Mouse (Mus musculus): ENCODE data around the gene Akap13. TPM values are rescaled to one million over a fixed set of nuclear protein-coding genes. Genes with fewer than 3 reads are reported as not detected.

The Akap13 gene
- polyA plus RNA-seq (2015; fragmentation: Nextera tagmentation; extraction: Ambion mirVana): 20.0 and 21.5 TPM in 2 replicates

- peaks cover 20% of the 10 kb centered on the region for H3K4me1 ChIP-seq (replicated peaks)
- no peaks in the 10 kb centered on the region for H3K36me3 ChIP-seq
- no peaks in the 10 kb centered on the region for H3K9me3 ChIP-seq
- peak within 1 kb of the TSS; percentile 88 for H3K9ac ChIP-seq
- no peaks in the 10 kb centered on the region; the same call in 1 of the 2 replicates for H3K27me3 ChIP-seq
- peak within 1 kb of the TSS; percentile 95 for H3K27ac ChIP-seq (replicated peaks)
- under 1% methylated on average over 77 of the region's 94 CpGs for WGBS
- H3K4me2 ChIP-seq: peak within 1 kb of the TSS; percentile 70
- H3K4me3 ChIP-seq: peak within 1 kb of the TSS; percentile 87
- ATAC-seq (ENCODE audit: low read depth): peak; percentile 99
These were observed at the start of gene Akap13 for GRCm38 (mm10) chr7:75455223-75456151. Gene Akap13, plus strand, starts transcription at chr7:75455534.

- Histone ChIP-seq H3K4me2 (no peak overlapping the region), H3K27me3 (no peaks in the 10 kb centered on the region), H3K9ac (no peak overlapping the region), H3K27ac (replicated peaks) (no peak overlapping the region), H3K9me3 (no peaks in the 10 kb centered on the region), H3K36me3 (no peaks in the 10 kb centered on the region), H3K4me3 (no peak overlapping the region), H3K4me1 (replicated peaks) (0 out of 2 replicates have a peak, but pooled peaks cover 3% of the 10 kb centered on the region)
- WGBS: 93% methylated on average over 3 of the region's 3 CpGs
- ATAC-seq (ENCODE audit: low read depth): no peak
These were observed 44.7 kb upstream of the Akap13 start for GRCm38 (mm10) chr7:75410641-75411040.

- no peak overlapping the region for H3K9ac ChIP-seq
- no peak overlapping the region for H3K4me2 ChIP-seq
- no peaks in the 10 kb centered on the region for H3K27me3 ChIP-seq
- H3K27ac ChIP-seq (replicated peaks): no peak overlapping the region
- H3K36me3 ChIP-seq: no peaks in the 10 kb centered on the region
- H3K9me3 ChIP-seq: no peaks in the 10 kb centered on the region
- no peak overlapping the region for H3K4me3 ChIP-seq
- ATAC-seq (ENCODE audit: low read depth): no peak
- 0 out of 2 replicates have a peak, but pooled peaks cover 3% of the 10 kb centered on the region for H3K4me1 ChIP-seq (replicated peaks)
- WGBS: 79% methylated on average over 6 of the region's 6 CpGs
These were observed 44.1 kb upstream of the Akap13 start for GRCm38 (mm10) chr7:75411226-75411625.

- WGBS: 89% methylated on average over 10 of the region's 10 CpGs
These were observed 43.3 kb upstream of the Akap13 start for GRCm38 (mm10) chr7:75412011-75412510.

GRCm38 (mm10) chr7:75412568-75412967 lies 42.8 kb upstream of the Akap13 start:
- 74% methylated on average over 2 of the region's 2 CpGs for WGBS
- Histone ChIP-seq H3K36me3 (no peaks in the 10 kb centered on the region), H3K9ac (no peak overlapping the region), H3K9me3 (no peaks in the 10 kb centered on the region), H3K4me3 (no peak overlapping the region), H3K4me2 (no peak overlapping the region), H3K27ac (replicated peaks) (no peak overlapping the region), H3K4me1 (replicated peaks) (0 out of 2 replicates have a peak, but pooled peaks cover 3% of the 10 kb centered on the region), H3K27me3 (no peaks in the 10 kb centered on the region)
- ATAC-seq (ENCODE audit: low read depth): no peak

More at GRCm38 (mm10) chr7:75412011-75412510, 43.3 kb upstream of the Akap13 start:
- no peaks in the 10 kb centered on the region for H3K9me3 ChIP-seq
- H3K27ac ChIP-seq (replicated peaks): no peak overlapping the region
- H3K36me3 ChIP-seq: no peaks in the 10 kb centered on the region
- H3K9ac ChIP-seq: no peak overlapping the region
- H3K4me2 ChIP-seq: no peak overlapping the region
- no peaks in the 10 kb centered on the region for H3K27me3 ChIP-seq
- H3K4me1 ChIP-seq (replicated peaks): 0 out of 2 replicates have a peak, but pooled peaks cover 3% of the 10 kb centered on the region
- no peak for ATAC-seq (ENCODE audit: low read depth)
- no peak overlapping the region for H3K4me3 ChIP-seq

GRCm38 (mm10) chr7:75413903-75414302 lies 41.4 kb upstream of the Akap13 start:
- no peaks in the 10 kb centered on the region for H3K9me3 ChIP-seq
- no peak for ATAC-seq (ENCODE audit: low read depth)

GRCm38 (mm10) chr7:75414316-75414715 lies 41.0 kb upstream of the Akap13 start:
- H3K4me1 ChIP-seq (replicated peaks): 0 out of 2 replicates have a peak, but pooled peaks cover 3% of the 10 kb centered on the region
- WGBS: 14% methylated on average over 3 of the region's 3 CpGs
- ATAC-seq (ENCODE audit: low read depth): no peak

More at GRCm38 (mm10) chr7:75413903-75414302, 41.4 kb upstream of the Akap13 start:
- 38% methylated on average over 6 of the region's 6 CpGs for WGBS
- Histone ChIP-seq H3K27me3 (no peaks in the 10 kb centered on the region), H3K9ac (no peak overlapping the region), H3K36me3 (no peaks in the 10 kb centered on the region), H3K4me1 (replicated peaks) (0 out of 2 replicates have a peak, but pooled peaks cover 3% of the 10 kb centered on the region), H3K27ac (replicated peaks) (no peak overlapping the region), H3K4me3 (no peak overlapping the region), H3K4me2 (no peak overlapping the region)

GRCm38 (mm10) chr7:75415166-75415881 lies 40.0 kb upstream of the Akap13 start:
- no peak overlapping the region for H3K9ac ChIP-seq
- H3K36me3 ChIP-seq: no peaks in the 10 kb centered on the region
- 40% methylated on average over 4 of the region's 4 CpGs for WGBS
- H3K4me3 ChIP-seq: no peak overlapping the region
- no peaks in the 10 kb centered on the region for H3K27me3 ChIP-seq
- no peak for ATAC-seq (ENCODE audit: low read depth)
- no peak overlapping the region for H3K27ac ChIP-seq (replicated peaks)
- no peak overlapping the region for H3K4me2 ChIP-seq
- H3K4me1 ChIP-seq (replicated peaks): 0 out of 2 replicates have a peak, but pooled peaks cover 3% of the 10 kb centered on the region
- no peaks in the 10 kb centered on the region for H3K9me3 ChIP-seq

More at GRCm38 (mm10) chr7:75414316-75414715, 41.0 kb upstream of the Akap13 start:
- Histone ChIP-seq H3K27me3 (no peaks in the 10 kb centered on the region), H3K9me3 (no peaks in the 10 kb centered on the region), H3K36me3 (no peaks in the 10 kb centered on the region), H3K4me3 (no peak overlapping the region), H3K9ac (no peak overlapping the region), H3K4me2 (no peak overlapping the region), H3K27ac (replicated peaks) (no peak overlapping the region)

- H3K36me3 ChIP-seq: no peaks in the 10 kb centered on the region
- no peak overlapping the region for H3K9ac ChIP-seq
- no peak overlapping the region for H3K27ac ChIP-seq (replicated peaks)
- 86% methylated on average over 7 of the region's 7 CpGs for WGBS
- no peak for ATAC-seq (ENCODE audit: low read depth)
- H3K4me1 ChIP-seq (replicated peaks): 0 out of 2 replicates have a peak, but pooled peaks cover 3% of the 10 kb centered on the region
- no peaks in the 10 kb centered on the region for H3K9me3 ChIP-seq
- no peaks in the 10 kb centered on the region for H3K27me3 ChIP-seq
- H3K4me3 ChIP-seq: no peak overlapping the region
- no peak overlapping the region for H3K4me2 ChIP-seq
These were observed 39.3 kb upstream of the Akap13 start for GRCm38 (mm10) chr7:75415882-75416585.

- no peak overlapping the region for H3K4me3 ChIP-seq
- H3K27me3 ChIP-seq: no peaks in the 10 kb centered on the region
- H3K4me2 ChIP-seq: no peak overlapping the region
- ATAC-seq (ENCODE audit: low read depth): no peak
- no peaks in the 10 kb centered on the region for H3K36me3 ChIP-seq
- H3K9me3 ChIP-seq: no peaks in the 10 kb centered on the region
- no peak overlapping the region for H3K9ac ChIP-seq
- no peak overlapping the region for H3K27ac ChIP-seq (replicated peaks)
- H3K4me1 ChIP-seq (replicated peaks): no peaks in the 10 kb centered on the region
- 83% methylated on average over 2 of the region's 2 CpGs for WGBS
These were observed 34.4 kb upstream of the Akap13 start for GRCm38 (mm10) chr7:75420927-75421326.

GRCm38 (mm10) chr7:75424121-75424520 lies 31.2 kb upstream of the Akap13 start:
- WGBS: 68% methylated on average over 7 of the region's 7 CpGs

More at GRCm38 (mm10) chr7:75424121-75424520, 31.2 kb upstream of the Akap13 start:
- Histone ChIP-seq H3K4me2 (no peak overlapping the region), H3K4me1 (replicated peaks) (no peaks in the 10 kb centered on the region), H3K9ac (no peak overlapping the region), H3K27me3 (no peaks in the 10 kb centered on the region), H3K9me3 (no peaks in the 10 kb centered on the region), H3K4me3 (no peak overlapping the region), H3K27ac (replicated peaks) (no peak overlapping the region), H3K36me3 (no peaks in the 10 kb centered on the region)
- no peak for ATAC-seq (ENCODE audit: low read depth)
